Mouse (Mus musculus): ENCODE results near the gene Hoxc13. TPM values are rescaled to one million over a fixed set of nuclear protein-coding genes. Genes with fewer than 3 reads are reported as not detected.

Hoxc13 gene
- total and polyA plus RNA-seq, 2 experiments from 2014 or later = 0.16 TPM; not detected in 1

DNA sequence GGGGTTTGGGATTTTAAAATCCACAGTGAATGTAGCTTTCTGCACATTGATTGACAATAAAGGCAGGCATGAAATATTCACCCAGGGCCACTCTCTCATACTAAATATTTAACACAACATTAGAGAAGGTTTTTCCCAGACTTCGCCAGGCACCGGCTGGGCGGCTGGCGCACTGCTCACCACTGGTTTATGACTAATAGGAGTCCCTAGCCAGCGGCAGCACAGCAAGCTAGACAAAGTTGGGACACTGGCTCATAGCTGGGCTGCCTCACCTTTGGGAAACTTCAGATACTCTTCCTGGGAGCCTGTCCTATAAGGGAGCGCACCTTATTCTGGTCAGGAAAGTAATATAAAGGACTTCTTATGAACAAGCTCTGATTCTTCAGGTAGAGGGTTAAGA is 32.7 kb downstream of the Hoxc13 start:
- no peak for TF ChIP-seq CTCF (IDR thresholded peaks at IDR 0.05)
- Histone ChIP-seq H3K4me3 (ENCODE audit: low read depth, low read length) (no peak overlapping the region), H3K4me1 (ENCODE audit: insufficient read depth, low read length) (no peaks in the 10 kb centered on the region), H3K36me3 (ENCODE audit: insufficient read depth, low read length) (no peaks in the 10 kb centered on the region), H3K27ac (ENCODE audit: low read depth, low read length) (no peak overlapping the region), H3K9ac (replicated peaks; ENCODE audit: low read length, poor library complexity, severe bottlenecking) (no peak overlapping the region), H3K4me2 (ENCODE audit: low read depth, low read length, poor library complexity, severe bottlenecking) (no peak overlapping the region), H3K9me3 (ENCODE audit: low read length) (no peaks in the 10 kb centered on the region), H3K27me3 (ENCODE audit: insufficient read depth, low read length) (peaks cover 91% of the 10 kb centered on the region)
- ATAC-seq (ENCODE audit: low FRiP score) (no peak), DNase-seq (ENCODE audit: low spot score) (no peak)
- WGBS = 8% methylated on average over 6 of the region's 6 CpGs

DNA sequence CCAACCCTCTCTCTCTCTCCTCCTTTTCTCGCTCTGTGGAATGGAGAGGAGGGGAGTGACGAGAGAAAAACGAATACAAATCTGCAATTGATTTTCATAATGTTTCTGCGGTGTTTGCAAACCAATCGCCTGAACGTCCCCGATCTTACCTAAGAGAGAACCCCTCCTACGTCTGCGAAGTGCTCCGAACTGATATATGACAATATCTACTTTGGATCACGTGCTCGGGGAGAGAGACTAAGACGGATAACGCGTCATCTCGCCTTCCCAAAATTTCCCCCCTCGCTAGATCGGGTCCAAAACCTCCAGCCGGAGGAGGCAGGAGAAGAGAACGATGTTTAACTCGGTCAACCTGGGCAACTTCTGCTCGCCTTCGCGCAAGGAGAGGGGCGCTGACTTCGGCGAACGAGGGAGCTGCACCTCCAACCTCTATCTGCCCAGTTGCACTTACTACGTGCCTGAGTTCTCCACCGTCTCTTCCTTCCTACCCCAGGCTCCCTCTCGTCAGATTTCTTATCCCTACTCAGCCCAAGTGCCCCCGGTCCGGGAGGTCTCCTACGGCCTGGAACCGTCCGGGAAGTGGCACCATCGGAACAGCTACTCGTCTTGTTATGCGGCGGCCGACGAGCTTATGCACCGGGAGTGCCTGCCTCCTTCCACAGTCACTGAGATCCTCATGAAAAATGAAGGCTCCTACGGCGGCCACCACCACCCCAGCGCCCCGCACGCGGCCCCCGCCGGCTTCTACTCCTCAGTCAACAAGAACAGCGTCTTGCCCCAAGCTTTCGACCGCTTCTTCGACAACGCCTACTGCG is 33.5 kb downstream of the Hoxc13 start, which contains the start of gene Hoxc11:
TSS of gene Hoxc11 (plus strand) at position 236 of the 815 bp plus-strand sequence.
- H3K9me3 ChIP-seq (ENCODE audit: low read length) = no peaks in the 10 kb centered on the region
- H3K4me1 ChIP-seq (ENCODE audit: insufficient read depth, low read length) = no peaks in the 10 kb centered on the region
- peaks cover 89% of the 10 kb centered on the region for H3K27me3 ChIP-seq (ENCODE audit: insufficient read depth, low read length)
- no peak within 1 kb of the TSS for H3K27ac ChIP-seq (ENCODE audit: low read depth, low read length)
- no peak for ATAC-seq (ENCODE audit: low FRiP score)
- no peaks in the 10 kb centered on the region for H3K36me3 ChIP-seq (ENCODE audit: insufficient read depth, low read length)
- no peak within 1 kb of the TSS for H3K4me3 ChIP-seq (ENCODE audit: low read depth, low read length)
- WGBS = 1% methylated on average over 56 of the region's 57 CpGs
- TF ChIP-seq CTCF (IDR thresholded peaks at IDR 0.05) = no peak
- DNase-seq (ENCODE audit: low spot score) = no peak
- H3K4me2 ChIP-seq (ENCODE audit: low read depth, low read length, poor library complexity, severe bottlenecking) = no peak within 1 kb of the TSS
- H3K9ac ChIP-seq (replicated peaks; ENCODE audit: low read length, poor library complexity, severe bottlenecking) = no peak within 1 kb of the TSS

DNA sequence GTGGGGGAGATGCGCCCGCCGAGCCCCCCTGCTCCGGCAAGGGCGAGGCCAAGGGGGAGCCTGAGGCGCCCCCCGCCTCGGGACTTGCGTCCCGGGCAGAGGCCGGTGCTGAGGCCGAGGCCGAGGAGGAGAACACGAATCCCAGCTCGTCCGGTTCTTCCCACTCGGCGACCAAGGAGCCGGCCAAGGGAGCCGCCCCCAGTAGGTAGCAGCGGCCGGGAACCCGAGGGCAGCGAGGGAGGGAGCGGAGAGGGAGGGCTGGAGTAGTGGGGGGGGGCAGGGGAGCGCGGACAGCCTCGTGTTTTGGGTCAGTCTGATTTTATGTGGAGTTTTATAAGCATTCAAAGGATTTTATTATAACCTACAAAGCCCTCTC is 34.1 kb downstream of the Hoxc13 start:
- Histone ChIP-seq H3K27me3 (ENCODE audit: insufficient read depth, low read length) (peaks cover 92% of the 10 kb centered on the region), H3K9ac (replicated peaks; ENCODE audit: low read length, poor library complexity, severe bottlenecking) (no peak overlapping the region), H3K4me2 (ENCODE audit: low read depth, low read length, poor library complexity, severe bottlenecking) (no peak overlapping the region), H3K27ac (ENCODE audit: low read depth, low read length) (no peak overlapping the region), H3K4me1 (ENCODE audit: insufficient read depth, low read length) (no peaks in the 10 kb centered on the region), H3K36me3 (ENCODE audit: insufficient read depth, low read length) (no peaks in the 10 kb centered on the region), H3K4me3 (ENCODE audit: low read depth, low read length) (no peak overlapping the region), H3K9me3 (ENCODE audit: low read length) (no peaks in the 10 kb centered on the region)
- DNase-seq (ENCODE audit: low spot score) = no peak
- 0% methylated on average over 26 of the region's 28 CpGs for WGBS
- ATAC-seq (ENCODE audit: low FRiP score) = no peak
- TF ChIP-seq CTCF (IDR thresholded peaks at IDR 0.05) = no peak

DNA sequence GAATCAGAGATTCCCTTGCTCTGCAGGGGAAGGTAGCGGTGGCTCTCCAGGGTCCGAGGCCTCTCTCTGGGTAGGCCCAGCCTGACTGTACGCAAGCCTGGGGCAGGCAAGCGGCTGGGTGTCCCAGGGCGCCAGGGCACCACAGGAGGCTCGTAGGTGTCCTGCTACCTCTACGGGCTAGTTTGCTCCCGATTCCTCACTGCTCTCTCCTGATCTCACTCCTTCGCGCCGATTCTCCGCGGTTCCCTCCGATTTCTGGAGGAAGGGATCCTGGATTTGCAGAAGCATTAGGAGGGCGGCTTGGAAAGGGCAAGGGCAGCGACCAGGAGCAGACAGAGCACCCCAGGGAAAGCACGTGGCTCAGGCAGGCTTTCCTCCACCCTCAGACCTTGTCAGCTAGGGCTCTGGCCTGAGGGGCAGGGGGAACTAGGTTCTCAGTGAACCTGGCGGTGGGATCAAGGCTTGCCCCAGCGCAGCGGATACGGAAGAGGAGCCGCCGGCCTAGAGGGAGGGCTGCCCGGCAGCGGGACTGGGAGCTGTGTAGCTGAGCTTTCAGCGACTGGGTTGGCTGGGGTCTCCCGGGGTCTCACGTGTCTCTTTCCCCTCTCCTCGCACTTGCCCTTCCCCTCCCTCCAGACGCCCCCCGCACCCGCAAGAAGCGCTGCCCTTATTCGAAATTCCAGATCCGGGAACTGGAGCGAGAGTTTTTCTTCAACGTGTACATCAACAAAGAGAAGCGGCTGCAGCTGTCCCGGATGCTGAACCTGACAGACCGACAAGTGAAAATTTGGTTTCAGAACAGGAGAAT is 35.1 kb downstream of the Hoxc13 start:
- WGBS = under 1% methylated on average over 39 of the region's 40 CpGs
- DNase-seq (ENCODE audit: low spot score) (no peak), ATAC-seq (ENCODE audit: low FRiP score) (no peak)
- H3K4me2 ChIP-seq (ENCODE audit: low read depth, low read length, poor library complexity, severe bottlenecking) = no peak overlapping the region
- no peaks in the 10 kb centered on the region for H3K9me3 ChIP-seq (ENCODE audit: low read length)
- no peaks in the 10 kb centered on the region for H3K36me3 ChIP-seq (ENCODE audit: insufficient read depth, low read length)
- H3K27ac ChIP-seq (ENCODE audit: low read depth, low read length) = no peak overlapping the region
- no peak overlapping the region for H3K9ac ChIP-seq (replicated peaks; ENCODE audit: low read length, poor library complexity, severe bottlenecking)
- TF ChIP-seq CTCF (IDR thresholded peaks at IDR 0.05) = no peak
- H3K4me3 ChIP-seq (ENCODE audit: low read depth, low read length) = no peak overlapping the region
- peaks cover 93% of the 10 kb centered on the region for H3K27me3 ChIP-seq (ENCODE audit: insufficient read depth, low read length)
- no peaks in the 10 kb centered on the region for H3K4me1 ChIP-seq (ENCODE audit: insufficient read depth, low read length)

DNA sequence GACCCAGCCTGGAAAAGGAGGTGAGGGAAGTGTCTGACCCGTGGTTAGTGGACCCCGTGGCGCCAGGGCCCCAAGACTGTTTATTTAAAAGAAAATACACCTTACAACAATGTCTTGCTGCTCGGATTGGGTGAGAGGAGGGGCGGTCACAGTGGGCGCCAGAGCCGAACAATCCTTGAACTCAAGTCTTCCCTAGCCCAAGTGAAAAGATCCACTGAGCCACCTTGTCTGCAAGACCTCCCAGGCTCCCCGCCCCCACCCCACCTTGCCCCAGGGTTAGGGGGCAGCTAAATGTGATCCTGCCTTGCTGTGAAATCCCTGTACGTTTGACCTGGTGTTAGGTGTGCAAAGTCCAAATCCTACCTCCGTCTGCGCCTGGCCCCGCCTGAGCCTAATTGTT is 36.0 kb downstream of the Hoxc13 start:
- no peaks in the 10 kb centered on the region for H3K9me3 ChIP-seq (ENCODE audit: low read length)
- no peak overlapping the region for H3K9ac ChIP-seq (replicated peaks; ENCODE audit: low read length, poor library complexity, severe bottlenecking)
- peaks cover 92% of the 10 kb centered on the region for H3K27me3 ChIP-seq (ENCODE audit: insufficient read depth, low read length)
- H3K4me1 ChIP-seq (ENCODE audit: insufficient read depth, low read length) = no peaks in the 10 kb centered on the region
- ATAC-seq (ENCODE audit: low FRiP score) (no peak), DNase-seq (ENCODE audit: low spot score) (no peak)
- no peak for TF ChIP-seq CTCF (IDR thresholded peaks at IDR 0.05)
- H3K36me3 ChIP-seq (ENCODE audit: insufficient read depth, low read length) = no peaks in the 10 kb centered on the region
- no peak overlapping the region for H3K27ac ChIP-seq (ENCODE audit: low read depth, low read length)
- no peak overlapping the region for H3K4me3 ChIP-seq (ENCODE audit: low read depth, low read length)
- H3K4me2 ChIP-seq (ENCODE audit: low read depth, low read length, poor library complexity, severe bottlenecking) = no peak overlapping the region
- WGBS = under 1% methylated on average over 12 of the region's 12 CpGs

DNA sequence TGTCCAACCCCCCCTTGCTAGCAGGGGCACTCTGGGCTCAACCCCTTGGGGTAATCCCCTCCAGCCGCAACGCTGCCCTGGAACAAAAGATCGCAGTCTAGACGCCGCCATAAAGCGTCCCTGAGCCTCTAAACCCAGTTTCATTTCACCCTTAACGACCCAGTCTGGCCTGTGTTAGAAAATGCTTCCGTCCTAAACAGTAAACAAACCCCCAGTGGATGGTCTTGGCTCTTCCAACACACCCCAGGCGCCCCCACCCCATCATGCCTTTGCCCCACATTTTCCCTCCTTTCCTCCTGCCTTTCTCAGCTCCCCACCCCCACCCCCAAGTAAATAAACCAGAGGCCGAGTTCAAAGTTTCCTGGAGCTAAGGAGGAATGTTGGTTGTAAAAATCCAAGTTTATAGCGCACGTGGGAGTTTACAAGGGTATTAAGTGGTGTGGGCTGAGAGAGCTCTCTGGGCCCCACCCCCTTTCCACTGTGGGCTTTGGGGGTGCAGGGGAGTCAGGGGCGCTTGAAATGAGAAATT is 38.8 kb downstream of the Hoxc13 start:
- H3K4me2 ChIP-seq (ENCODE audit: low read depth, low read length, poor library complexity, severe bottlenecking) = no peak overlapping the region
- peaks cover 93% of the 10 kb centered on the region for H3K27me3 ChIP-seq (ENCODE audit: insufficient read depth, low read length)
- DNase-seq (ENCODE audit: low spot score) = no peak
- no peak for ATAC-seq (ENCODE audit: low FRiP score)
- H3K9ac ChIP-seq (replicated peaks; ENCODE audit: low read length, poor library complexity, severe bottlenecking) = no peak overlapping the region
- TF ChIP-seq CTCF (IDR thresholded peaks at IDR 0.05) = no peak
- no peaks in the 10 kb centered on the region for H3K9me3 ChIP-seq (ENCODE audit: low read length)
- no peaks in the 10 kb centered on the region for H3K4me1 ChIP-seq (ENCODE audit: insufficient read depth, low read length)
- H3K36me3 ChIP-seq (ENCODE audit: insufficient read depth, low read length) = no peaks in the 10 kb centered on the region
- H3K4me3 ChIP-seq (ENCODE audit: low read depth, low read length) = no peak overlapping the region
- no peak overlapping the region for H3K27ac ChIP-seq (ENCODE audit: low read depth, low read length)
- under 1% methylated on average over 13 of the region's 13 CpGs for WGBS
